Mouse (Mus musculus) layer of hippocampus, adult 2 months (tissue): ENCODE results near the gene Abr. TPM values are rescaled to one million over a fixed set of nuclear protein-coding genes. Genes with fewer than 3 reads are reported as not detected.

Experiments
- DNase-seq, 2 experiments: peaks; one replicate each; pipeline ENCODE4 v3.0.0; 2022; ENCODE audit warnings: low spot score in 2 of 2
- H3K27ac ChIP-seq: fragments of 200-600 bp; 2 replicates; pipeline ENCODE4 v1.8.1; 2022
- H3K4me3 ChIP-seq: fragments of 200-600 bp; 2 replicates; pipeline ENCODE4 v1.8.1; 2022; ENCODE audit warnings: mild to moderate bottlenecking
- CTCF ChIP-seq: fragments of 200-600 bp; conservative IDR thresholded peaks from 2 replicates; pipeline ENCODE4 v1.8.1; 2022; ENCODE audit warnings: antibody characterized with exemption, mild to moderate bottlenecking, moderate library complexity
- total RNA-seq, 2 experiments: library from RNA; stranded (reverse); gene quantifications; 2 replicates each; pipeline ENCODE4 v1.2.3; 2021

The Abr gene
- total RNA-seq, 2 experiments from 2014 or later: 528 to 537 TPM

DNA sequence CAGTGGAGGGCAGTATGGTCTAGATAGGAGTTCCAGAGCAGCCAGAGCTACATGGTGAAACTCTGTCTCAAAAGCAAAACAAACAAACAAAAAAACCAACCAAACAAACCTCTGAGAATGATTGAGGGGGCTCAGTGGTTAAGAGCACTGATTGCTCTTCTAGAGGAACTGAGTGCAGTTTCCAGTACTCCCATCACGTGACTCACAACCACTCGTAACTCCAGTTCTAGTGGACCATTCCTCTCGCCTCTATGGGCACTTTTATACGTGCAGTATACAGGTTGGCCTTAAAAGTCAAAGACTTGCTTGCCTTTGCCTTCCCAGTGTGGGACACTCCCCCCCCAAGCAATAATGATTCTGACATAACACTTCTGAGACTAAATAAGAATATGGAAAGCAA lies 217.0 kb downstream of the Abr start:
- no peak for DNase-seq
- TF ChIP-seq CTCF: no peak
- Histone ChIP-seq H3K4me3 (no peak overlapping the region), H3K27ac (no peak overlapping the region)

- no peak for DNase-seq
- H3K27ac ChIP-seq: no peak overlapping the region
- no peak overlapping the region for H3K4me3 ChIP-seq
- TF ChIP-seq CTCF: no peak
Measured at GRCm38 (mm10) chr11:76401398-76401797, 220.7 kb downstream of the Abr start.

GRCm38 (mm10) chr11:76399587-76400330 lies 222.4 kb downstream of the Abr start:
- TF ChIP-seq CTCF: peak; percentile 76
- H3K27ac ChIP-seq: peak overlapping the region; percentile 72
- DNase-seq: no peak
- peak overlapping the region; percentile 70 for H3K4me3 ChIP-seq

DNA sequence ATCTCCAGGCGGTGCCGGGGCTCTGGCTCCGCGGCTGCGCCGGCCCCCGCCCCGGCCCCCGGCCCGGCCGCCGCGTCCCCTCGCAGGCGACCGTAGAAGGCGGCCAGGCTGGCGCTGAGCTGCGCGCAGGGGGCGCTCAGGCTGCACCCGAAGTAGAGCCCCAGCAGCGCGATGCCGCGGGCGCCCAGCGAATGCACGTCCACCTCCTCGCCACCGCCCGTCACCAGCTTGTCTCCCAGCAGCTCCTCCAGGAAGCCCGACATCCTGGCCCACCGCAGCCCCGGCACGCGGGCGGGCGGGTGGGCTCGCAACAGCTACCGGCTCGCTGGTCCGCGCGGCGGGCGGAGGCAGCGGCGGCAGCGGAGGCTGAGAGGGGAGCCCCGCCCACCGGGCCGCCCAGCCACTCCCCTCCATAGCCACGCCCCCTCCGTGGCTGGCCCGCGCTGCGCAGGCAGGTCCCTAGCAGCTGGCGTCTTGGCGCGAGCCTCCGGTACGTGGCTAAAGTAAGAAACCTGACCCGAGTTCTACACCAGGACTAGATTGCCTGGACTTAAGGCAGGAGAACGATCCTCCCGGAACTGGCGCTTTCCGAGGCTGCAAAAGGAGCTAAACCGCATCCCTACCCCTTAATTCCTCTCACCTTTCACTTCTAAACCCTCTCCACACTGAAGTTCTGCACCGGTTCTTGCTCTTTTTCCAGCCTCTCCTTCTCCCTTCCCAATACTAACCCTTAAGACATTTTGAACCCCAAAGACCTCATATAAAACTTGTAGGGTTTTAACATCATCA lies 223.1 kb downstream of the Abr start, which contains the start of gene Nxn:
TSS of gene Nxn (minus strand) at position 343 of the 789 bp plus-strand sequence.
- TF ChIP-seq CTCF: peak; percentile 40; the same call in 1 of the 2 replicates
- H3K27ac ChIP-seq: peak within 1 kb of the TSS; percentile 72
- DNase-seq: peak; percentile 70 to 73
- peak within 1 kb of the TSS; percentile 70 for H3K4me3 ChIP-seq

DNA sequence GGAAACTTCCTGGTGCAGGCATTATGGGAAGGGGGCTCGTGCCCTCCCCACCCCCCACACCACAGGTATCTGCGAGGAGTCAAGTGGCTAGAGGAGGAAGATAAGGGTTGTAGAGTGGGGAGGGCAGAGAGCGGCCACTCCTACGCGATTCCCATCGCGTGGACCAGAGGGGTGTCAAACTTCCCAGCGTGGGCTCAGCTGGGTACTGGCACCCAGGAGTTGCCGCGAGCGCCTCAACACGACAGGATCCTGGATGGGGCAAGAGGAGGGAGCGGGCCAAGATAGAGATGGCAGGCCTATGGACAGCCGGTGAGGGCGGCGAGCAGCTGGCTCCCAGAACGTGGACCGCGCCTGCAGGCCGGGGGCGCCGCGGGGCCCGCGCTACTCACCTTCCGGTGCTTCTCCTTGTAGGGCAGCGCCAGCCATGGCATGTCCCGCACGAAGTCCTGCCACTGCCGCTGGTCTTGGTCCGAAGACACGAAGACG lies 223.8 kb downstream of the Abr start:
- H3K27ac ChIP-seq: peak overlapping the region; percentile 72
- peak overlapping the region; percentile 70 for H3K4me3 ChIP-seq
- no peak for DNase-seq

DNA sequence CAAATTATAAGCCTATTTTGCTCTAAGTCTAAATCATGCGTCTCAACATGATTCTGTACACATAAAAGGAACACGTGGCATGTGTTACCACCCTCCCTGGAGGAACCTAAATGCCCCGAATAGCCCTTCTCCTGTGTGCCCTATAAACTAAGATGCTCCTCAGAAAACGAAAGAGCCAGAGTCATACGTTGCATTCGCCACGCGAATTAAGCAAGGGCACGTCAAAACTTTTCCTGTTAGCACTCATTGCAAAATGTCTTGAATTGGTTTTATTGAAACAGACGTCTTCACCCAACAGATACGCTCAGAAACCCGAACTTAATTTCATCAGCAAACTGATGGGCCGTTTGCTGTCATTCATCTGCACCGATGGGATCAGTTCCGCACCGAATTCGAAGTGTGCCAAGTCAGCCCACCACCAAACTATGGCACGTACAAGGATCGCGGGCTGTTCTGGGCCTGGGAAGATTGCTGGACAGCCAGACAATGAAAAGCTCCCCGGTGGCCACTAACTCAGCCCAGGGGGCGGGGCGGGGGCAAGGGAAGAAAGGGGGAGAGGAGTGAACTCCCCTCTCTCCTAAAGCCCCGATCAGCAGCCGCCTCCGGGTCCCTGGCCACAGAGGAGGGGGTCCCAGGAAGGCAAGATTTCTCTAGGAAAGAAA lies 224.3 kb downstream of the Abr start:
- TF ChIP-seq CTCF: no peak
- Histone ChIP-seq H3K27ac (peak overlapping the region; percentile 72; the same call in 1 of the 2 replicates), H3K4me3 (peak overlapping the region; percentile 70)
- no peak for DNase-seq

More for the DNA sequence above, 223.8 kb downstream of the Abr start:
- TF ChIP-seq CTCF: no peak

DNA sequence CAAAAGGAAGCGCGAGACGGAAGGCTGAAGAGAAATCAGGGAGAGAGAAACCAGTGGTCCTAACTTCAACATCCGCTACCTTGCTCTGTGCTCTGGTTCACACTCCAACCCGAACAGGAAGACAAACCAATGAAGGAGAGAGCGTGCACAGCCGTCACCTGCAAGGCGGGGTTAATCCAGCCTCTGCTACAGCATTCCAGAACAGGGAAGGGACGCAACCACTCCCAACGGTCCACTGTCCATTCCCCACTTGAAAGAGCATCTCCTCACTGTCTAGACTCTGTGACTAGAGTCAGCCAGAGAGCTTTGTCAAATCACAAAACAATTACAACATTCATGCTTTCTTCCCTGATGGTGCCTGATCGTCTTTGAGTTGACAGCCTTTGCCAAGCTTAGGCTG lies 229.1 kb downstream of the Abr start:
- Histone ChIP-seq H3K4me3 (no peak overlapping the region), H3K27ac (no peak overlapping the region)
- TF ChIP-seq CTCF: no peak
- no peak for DNase-seq

DNA sequence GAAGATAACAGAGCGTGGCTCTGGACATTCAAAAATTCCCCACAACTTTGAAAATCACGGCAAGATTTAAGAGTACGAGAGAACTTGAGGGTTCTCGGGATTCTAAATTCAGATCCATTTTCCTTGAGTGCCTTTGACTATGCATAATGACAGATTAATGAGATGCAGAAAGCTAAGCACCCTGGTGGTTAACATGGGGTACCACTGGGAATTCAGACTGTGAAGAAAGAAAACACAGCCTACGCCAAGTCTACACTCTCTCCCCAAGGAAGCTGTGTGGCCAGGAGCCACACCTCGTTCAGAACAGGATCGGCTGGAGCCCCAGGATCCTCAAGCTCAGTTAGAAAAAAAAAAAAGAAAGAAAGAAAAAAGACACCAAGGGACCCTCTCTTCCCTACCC lies 229.6 kb downstream of the Abr start:
- no peak for DNase-seq
- peak; percentile 59 for TF ChIP-seq CTCF
- no peak overlapping the region for H3K27ac ChIP-seq
- H3K4me3 ChIP-seq: no peak overlapping the region

- H3K27ac ChIP-seq: no peak overlapping the region
- TF ChIP-seq CTCF: no peak
- no peak for DNase-seq
- H3K4me3 ChIP-seq: no peak overlapping the region
Measured at GRCm38 (mm10) chr11:76388711-76389110, 233.4 kb downstream of the Abr start.

DNA sequence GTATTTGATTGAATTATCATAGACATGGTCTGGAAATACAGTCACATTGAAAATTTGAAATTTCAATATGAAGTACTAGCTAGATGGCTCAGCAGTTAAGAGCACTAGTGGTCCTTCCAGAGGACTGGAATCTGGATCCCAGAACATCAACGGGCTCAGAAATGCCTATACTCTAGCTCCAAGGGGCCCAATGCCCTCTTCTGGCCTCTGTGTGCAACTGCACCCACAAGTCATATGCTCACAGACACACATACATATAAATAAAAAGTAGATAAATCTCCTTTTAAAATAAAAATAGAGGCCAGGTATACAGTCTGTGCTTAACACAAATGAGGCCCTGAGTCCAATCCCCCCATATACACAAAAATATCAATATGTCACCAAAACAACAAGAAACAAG lies 235.0 kb downstream of the Abr start:
- Histone ChIP-seq H3K4me3 (no peak overlapping the region), H3K27ac (no peak overlapping the region)
- TF ChIP-seq CTCF: peak; percentile 63
- DNase-seq: no peak

GRCm38 (mm10) chr11:76385746-76386145 lies 236.4 kb downstream of the Abr start:
- no peak for TF ChIP-seq CTCF
- Histone ChIP-seq H3K4me3 (no peak overlapping the region), H3K27ac (0 out of 2 replicates have a peak overlapping the region, but pooled peaks have one; percentile 46)
- DNase-seq: no peak

GRCm38 (mm10) chr11:76385017-76385416 lies 237.1 kb downstream of the Abr start:
- Histone ChIP-seq H3K4me3 (no peak overlapping the region), H3K27ac (peak overlapping the region; percentile 46; the same call in 1 of the 2 replicates)
- no peak for TF ChIP-seq CTCF
- no peak for DNase-seq

- H3K27ac ChIP-seq: peak overlapping the region; percentile 46; the same call in 1 of the 2 replicates
- no peak for TF ChIP-seq CTCF
- DNase-seq: no peak
- H3K4me3 ChIP-seq: no peak overlapping the region
Measured at GRCm38 (mm10) chr11:76384307-76384706, 237.8 kb downstream of the Abr start.
